Mouse (Mus musculus): ENCODE measurements around the gene Gm4181. TPM values are rescaled to one million over a fixed set of nuclear protein-coding genes. Genes with fewer than 3 reads are reported as not detected.
"Not testable (repeated sequence)": the region's sequence is repeated elsewhere in the genome, so short reads cannot be mapped to it uniquely, and the experiment has no call there.

Gm4181 gene
- total RNA-seq (2014; fragmentation: Nextera tagmentation) (not detected in 2 replicates), total RNA-seq (2017) (not detected in 2 replicates), polyA plus RNA-seq (2012) (not detected in 2 replicates)

DNA sequence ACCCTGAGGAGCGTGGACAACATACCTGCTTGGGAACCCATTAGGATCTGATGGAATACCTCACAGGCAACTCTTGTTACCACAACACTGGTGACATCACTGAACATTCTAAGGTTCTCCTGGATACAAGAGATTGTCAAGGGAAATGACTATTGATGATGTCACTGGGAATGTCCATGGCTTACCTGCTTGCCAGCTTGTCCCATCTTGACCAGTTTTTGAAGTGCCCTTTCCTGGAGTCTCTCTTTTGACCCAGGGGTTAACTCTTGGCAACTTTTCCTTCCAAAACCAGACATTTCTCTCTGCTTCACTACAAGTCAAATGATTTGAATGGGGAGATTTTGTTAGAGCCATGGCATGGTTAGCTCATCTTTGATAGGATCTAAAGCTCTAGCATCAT, at the start of gene Gm4181:
TSS of gene Gm4181 (minus strand) at position 101 of the 400 bp plus-strand sequence.
- H3K36me3 ChIP-seq (replicated peaks); H3K27me3 ChIP-seq (ENCODE audit: insufficient read depth, low read length); H3K4me3 ChIP-seq (ENCODE audit: low read depth, low read length); ATAC-seq (ENCODE audit: extremely low read depth, insufficient number of reproducible peaks, low FRiP score, poor library complexity, severe bottlenecking); DNase-seq (ENCODE audit: low spot score); H3K9me3 ChIP-seq (replicated peaks); H3K4me1 ChIP-seq (ENCODE audit: insufficient read depth, low read depth, low read length): not testable (repeated sequence)

- DNase-seq (ENCODE audit: low spot score) (no peak), ATAC-seq (ENCODE audit: extremely low read depth, insufficient number of reproducible peaks, low FRiP score, poor library complexity, severe bottlenecking) (no peak)
- H3K4me1 ChIP-seq (ENCODE audit: insufficient read depth, low read depth, low read length) = no peaks in the 10 kb centered on the region
- no peak for TF ChIP-seq CTCF (IDR thresholded peaks at IDR 0.05; ENCODE audit: low read depth, low read length)
- no peak for TF ChIP-seq POLR2AphosphoS5 (IDR thresholded peaks at IDR 0.05; ENCODE audit: insufficient replicate concordance, low read depth, low read length)
- no peak for TF ChIP-seq GATA1 (IDR thresholded peaks at IDR 0.05; ENCODE audit: borderline replicate concordance, low read length)
- no peak for TF ChIP-seq GATA2 (IDR thresholded peaks at IDR 0.05; ENCODE audit: borderline replicate concordance, low read depth, low read length)
- TF ChIP-seq TAL1 (conservative IDR thresholded peaks at IDR 0.05; ENCODE audit: low read depth, low read length) = no peak
- no peaks in the 10 kb centered on the region for H3K9me3 ChIP-seq (replicated peaks)
- no peaks in the 10 kb centered on the region for H3K27me3 ChIP-seq (ENCODE audit: insufficient read depth, low read length)
- no peaks in the 10 kb centered on the region for H3K36me3 ChIP-seq (replicated peaks)
- H3K4me3 ChIP-seq (ENCODE audit: low read depth, low read length) = no peak overlapping the region
Observed at GRCm38 (mm10) chr14:51677269-51677668, 41.8 kb upstream of the Gm4181 start.

GRCm38 (mm10) chr14:51632426-51632825, 3.0 kb downstream of the Gm4181 start:
- H3K36me3 ChIP-seq (replicated peaks); H3K9me3 ChIP-seq (replicated peaks); H3K4me1 ChIP-seq (ENCODE audit: insufficient read depth, low read depth, low read length); ATAC-seq (ENCODE audit: extremely low read depth, insufficient number of reproducible peaks, low FRiP score, poor library complexity, severe bottlenecking); DNase-seq (ENCODE audit: low spot score); H3K4me3 ChIP-seq (ENCODE audit: low read depth, low read length); H3K27me3 ChIP-seq (ENCODE audit: insufficient read depth, low read length): not testable (repeated sequence)

DNA sequence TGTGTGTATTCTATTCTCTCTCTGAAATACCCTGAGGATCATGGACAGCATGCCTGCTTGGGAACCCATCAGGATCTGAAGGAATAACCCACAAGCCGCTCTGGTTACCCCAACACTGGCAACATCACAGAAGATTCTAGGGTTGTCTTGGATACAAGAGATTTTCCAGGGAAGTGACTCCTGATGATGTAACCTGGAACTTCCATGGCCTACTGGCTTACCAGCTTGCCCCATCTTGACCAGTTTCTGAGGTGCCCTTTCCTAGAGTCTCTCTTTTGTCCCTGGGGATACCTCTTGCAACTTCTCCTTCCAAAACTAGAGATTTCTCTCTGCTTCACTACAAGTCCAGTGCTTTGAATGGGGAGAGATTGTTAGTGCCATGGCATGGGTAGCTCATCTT, 24.3 kb downstream of the Gm4181 start, which contains the start of gene Gm17078:
TSS of gene Gm17078 (minus strand) at position 101 of the 400 bp plus-strand sequence.
- no peak for TF ChIP-seq GATA2 (IDR thresholded peaks at IDR 0.05; ENCODE audit: borderline replicate concordance, low read depth, low read length)
- TF ChIP-seq POLR2AphosphoS5 (IDR thresholded peaks at IDR 0.05; ENCODE audit: insufficient replicate concordance, low read depth, low read length) = no peak
- no peak for TF ChIP-seq CTCF (IDR thresholded peaks at IDR 0.05; ENCODE audit: low read depth, low read length)
- TF ChIP-seq TAL1 (conservative IDR thresholded peaks at IDR 0.05; ENCODE audit: low read depth, low read length) = no peak
- TF ChIP-seq GATA1 (IDR thresholded peaks at IDR 0.05; ENCODE audit: borderline replicate concordance, low read length) = no peak
- H3K4me3 ChIP-seq (ENCODE audit: low read depth, low read length) = no peak within 1 kb of the TSS
- DNase-seq (ENCODE audit: low spot score) (no peak), ATAC-seq (ENCODE audit: extremely low read depth, insufficient number of reproducible peaks, low FRiP score, poor library complexity, severe bottlenecking) (no peak)
- no peaks in the 10 kb centered on the region for H3K9me3 ChIP-seq (replicated peaks)
- no peaks in the 10 kb centered on the region for H3K27me3 ChIP-seq (ENCODE audit: insufficient read depth, low read length)
- no peaks in the 10 kb centered on the region for H3K4me1 ChIP-seq (ENCODE audit: insufficient read depth, low read depth, low read length)
- no peaks in the 10 kb centered on the region for H3K36me3 ChIP-seq (replicated peaks)

GRCm38 (mm10) chr14:51592039-51592438, 43.4 kb downstream of the Gm4181 start, which contains the start of gene Gm17174:
Gene Gm17174 (minus strand): TSS chr14:51592139.
- H3K4me3 ChIP-seq (ENCODE audit: low read depth, low read length); ATAC-seq (ENCODE audit: extremely low read depth, insufficient number of reproducible peaks, low FRiP score, poor library complexity, severe bottlenecking); H3K9me3 ChIP-seq (replicated peaks); H3K4me1 ChIP-seq (ENCODE audit: insufficient read depth, low read depth, low read length); DNase-seq (ENCODE audit: low spot score); H3K27me3 ChIP-seq (ENCODE audit: insufficient read depth, low read length); H3K36me3 ChIP-seq (replicated peaks): not testable (repeated sequence)

Other genes with a start within 250 kb of the Gm4181 start
- gene Vmn2r88, start 224.8 kb downstream of the Gm4181 start, total RNA-seq (2014; fragmentation: Nextera tagmentation) = not detected in 2 replicates
- 0.06 and 0.11 TPM in 2 replicates for gene Vmn2r88, start 224.8 kb downstream of the Gm4181 start, total RNA-seq (2017)
- not detected in 2 replicates for gene Vmn2r88, start 224.8 kb downstream of the Gm4181 start, polyA plus RNA-seq (2012)
- not detected in 2 replicates for gene Vmn2r89, start 183.8 kb downstream of the Gm4181 start, total RNA-seq (2014; fragmentation: Nextera tagmentation)
- gene Vmn2r89, start 183.8 kb downstream of the Gm4181 start, total RNA-seq (2017) = 0.05 and 0.06 TPM in 2 replicates
- not detected in 2 replicates for gene Vmn2r89, start 183.8 kb downstream of the Gm4181 start, polyA plus RNA-seq (2012)
- gene Gm5622, start 82.9 kb downstream of the Gm4181 start, total RNA-seq (2014; fragmentation: Nextera tagmentation) = 3.8 and 6.8 TPM in 2 replicates
- 5.0 and 5.2 TPM in 2 replicates for gene Gm5622, start 82.9 kb downstream of the Gm4181 start, total RNA-seq (2017)
- gene Gm5622, start 82.9 kb downstream of the Gm4181 start, polyA plus RNA-seq (2012) = 0.06 and 0.29 TPM in 2 replicates
- gene Gm17175, start 61.6 kb downstream of the Gm4181 start, total RNA-seq (2014; fragmentation: Nextera tagmentation) = not detected in 2 replicates
- gene Gm17175, start 61.6 kb downstream of the Gm4181 start, total RNA-seq (2017) = not detected in 2 replicates
- gene Gm17175, start 61.6 kb downstream of the Gm4181 start, polyA plus RNA-seq (2012) = not detected in 2 replicates
- not detected in 2 replicates for gene Gm17174, start 43.5 kb downstream of the Gm4181 start, total RNA-seq (2014; fragmentation: Nextera tagmentation)
- gene Gm17174, start 43.5 kb downstream of the Gm4181 start, total RNA-seq (2017) = not detected in 2 replicates
- gene Gm17174, start 43.5 kb downstream of the Gm4181 start, polyA plus RNA-seq (2012) = not detected in 2 replicates
- not detected in 2 replicates for gene Gm17078, start 24.4 kb downstream of the Gm4181 start, total RNA-seq (2014; fragmentation: Nextera tagmentation)
- not detected in 2 replicates for gene Gm17078, start 24.4 kb downstream of the Gm4181 start, total RNA-seq (2017)
- gene Gm17078, start 24.4 kb downstream of the Gm4181 start, polyA plus RNA-seq (2012) = not detected in 2 replicates
- not detected in 2 replicates for gene Gm17079, start 59.8 kb upstream of the Gm4181 start, total RNA-seq (2014; fragmentation: Nextera tagmentation)
- 0.27 TPM in 1 of 2 replicates, not detected in the other for gene Gm17079, start 59.8 kb upstream of the Gm4181 start, total RNA-seq (2017)
- not detected in 2 replicates for gene Gm17079, start 59.8 kb upstream of the Gm4181 start, polyA plus RNA-seq (2012)
- not detected in 2 replicates for gene Gm5800, start 81.5 kb upstream of the Gm4181 start, total RNA-seq (2014; fragmentation: Nextera tagmentation)
- gene Gm5800, start 81.5 kb upstream of the Gm4181 start, total RNA-seq (2017) = not detected in 2 replicates
- gene Gm5800, start 81.5 kb upstream of the Gm4181 start, polyA plus RNA-seq (2012) = not detected in 2 replicates
- not detected in 2 replicates for gene Ang4, start 137.9 kb upstream of the Gm4181 start, total RNA-seq (2014; fragmentation: Nextera tagmentation)
- 0.27 TPM in 1 of 2 replicates, not detected in the other for gene Ang4, start 137.9 kb upstream of the Gm4181 start, total RNA-seq (2017)
- not detected in 2 replicates for gene Ang4, start 137.9 kb upstream of the Gm4181 start, polyA plus RNA-seq (2012)
- not detected in 2 replicates for gene AY358078, start 164.4 kb upstream of the Gm4181 start, total RNA-seq (2014; fragmentation: Nextera tagmentation)
- gene AY358078, start 164.4 kb upstream of the Gm4181 start, total RNA-seq (2017) = not detected in 2 replicates
- gene AY358078, start 164.4 kb upstream of the Gm4181 start, polyA plus RNA-seq (2012) = not detected in 2 replicates
- not detected in 2 replicates for gene Ear6, start 218.0 kb upstream of the Gm4181 start, total RNA-seq (2014; fragmentation: Nextera tagmentation)
- gene Ear6, start 218.0 kb upstream of the Gm4181 start, total RNA-seq (2017) = 0.12 TPM in 1 of 2 replicates, not detected in the other
- not detected in 2 replicates for gene Ear6, start 218.0 kb upstream of the Gm4181 start, polyA plus RNA-seq (2012)
- 29.3 and 36.9 TPM in 2 replicates for gene Mettl17, start 249.2 kb upstream of the Gm4181 start, total RNA-seq (2014; fragmentation: Nextera tagmentation)
- gene Mettl17, start 249.2 kb upstream of the Gm4181 start, total RNA-seq (2017) = 20.6 and 23.2 TPM in 2 replicates
- gene Mettl17, start 249.2 kb upstream of the Gm4181 start, polyA plus RNA-seq (2012) = 11.7 and 19.5 TPM in 2 replicates

All from G1E (cell line).